Mouse (Mus musculus) small intestine, adult 2 months (tissue): ENCODE data around the gene Gm20422. TPM values are rescaled to one million over a fixed set of nuclear protein-coding genes. Genes with fewer than 3 reads are reported as not detected.

Experiments
- H3K27ac ChIP-seq: fragments of 200-500 bp; 2 replicates; pipeline ENCODE4 v1.5.1; 2012; ENCODE audit warnings: low read depth, low read length, control low read depth, inconsistent platforms; ENCODE audit not compliant: insufficient read depth
- H3K27me3 ChIP-seq: fragments of 200-500 bp; 2 replicates; pipeline ENCODE4 v1.6.1; 2012; ENCODE audit warnings: mild to moderate bottlenecking, moderate library complexity, low read length, inconsistent platforms; ENCODE audit not compliant: control insufficient read depth, insufficient read depth
- H3K36me3 ChIP-seq: fragments of 200-500 bp; 2 replicates; pipeline ENCODE4 v1.6.1; 2012; ENCODE audit warnings: mild to moderate bottlenecking, low read length, control low read depth, inconsistent platforms; ENCODE audit not compliant: control insufficient read depth, insufficient read depth
- H3K4me1 ChIP-seq: fragments of 200-500 bp; 2 replicates; pipeline ENCODE4 v1.6.1; 2012; ENCODE audit warnings: low read length, inconsistent platforms, mixed read lengths; ENCODE audit not compliant: control insufficient read depth, insufficient read depth, insufficient read length
- H3K4me3 ChIP-seq: fragments of 200-500 bp; 2 replicates; pipeline ENCODE4 v1.5.1; 2012; ENCODE audit warnings: low read depth, mild to moderate bottlenecking, control low read depth, inconsistent platforms, low read length, moderate library complexity
- CTCF ChIP-seq: fragments of 200-500 bp; IDR thresholded peaks from 2 replicates; pipeline ENCODE4 v1.5.1; 2012; ENCODE audit warnings: low read depth, mild to moderate bottlenecking, control low read depth, inconsistent platforms, low read length, moderate library complexity, mixed read lengths; ENCODE audit not compliant: insufficient replicate concordance, insufficient read length; ENCODE audit errors: extremely low read depth
- POLR2A ChIP-seq: fragments of 200-500 bp; IDR thresholded peaks from 2 replicates; pipeline ENCODE4 v1.6.1; 2012; ENCODE audit warnings: low read depth, mild to moderate bottlenecking, control low read depth, inconsistent platforms, low read length, moderate library complexity
- WGBS: fragments of 180-500 bp; shearing (Covaris S2); methylation state at CpG from one replicate; pipeline ENCODE4 v1.1.7; 2018; 5-methylcytosine and 5-hydroxymethylcytosine counted together
- polyA plus RNA-seq: library from polyadenylated mRNA; depleted of rRNA; stranded (reverse); fragments of >200 nt; gene quantifications from 2 replicates; pipeline ENCODE4 v1.2.3, GENCODE M21; 2012; rRNA removed

Gene Gm20422
- polyA plus RNA-seq, 1 experiment: not detected

- Histone ChIP-seq H3K27ac (no peak overlapping the region), H3K36me3 (peaks cover 25% of the 10 kb centered on the region), H3K4me1 (no peaks in the 10 kb centered on the region), H3K4me3 (no peak overlapping the region), H3K27me3 (no peaks in the 10 kb centered on the region)
- WGBS: 82% methylated on average over 6 of the region's 6 CpGs
- no peak for TF ChIP-seq POLR2A
- TF ChIP-seq CTCF: no peak
Measured at GRCm38 (mm10) chr8:69701810-69702209, 72.9 kb downstream of the Gm20422 start.

Other genes with a start within 250 kb of the Gm20422 start
- gene Zfp868, start 149.3 kb downstream of the Gm20422 start, polyA plus RNA-seq: 1.4 and 3.4 TPM in 2 replicates
- 0.10 and 0.18 TPM in 2 replicates for gene Zfp964, start 120.4 kb downstream of the Gm20422 start, polyA plus RNA-seq
- gene Zfp869, start 64.2 kb downstream of the Gm20422 start, polyA plus RNA-seq: 0.33 and 0.38 TPM in 2 replicates
- gene Zfp963, start 24.9 kb downstream of the Gm20422 start, polyA plus RNA-seq: 0.41 and 1.9 TPM in 2 replicates
- 64.3 and 102 TPM in 2 replicates for gene Atp13a1, start 16.3 kb upstream of the Gm20422 start, polyA plus RNA-seq
- 2.2 and 3.7 TPM in 2 replicates for gene Zfp866, start 16.3 kb upstream of the Gm20422 start, polyA plus RNA-seq
- 36.8 and 58.3 TPM in 2 replicates for gene Gmip, start 33.8 kb upstream of the Gm20422 start, polyA plus RNA-seq
- gene Lpar2, start 47.5 kb upstream of the Gm20422 start, polyA plus RNA-seq: 2.0 and 2.2 TPM in 2 replicates
- 2.1 and 9.1 TPM in 2 replicates for gene Pbx4, start 57.6 kb upstream of the Gm20422 start, polyA plus RNA-seq
- gene Cilp2, start 112.8 kb upstream of the Gm20422 start, polyA plus RNA-seq: 0.03 and 0.20 TPM in 2 replicates
- 0.98 and 1.9 TPM in 2 replicates for gene Tssk6, start 127.3 kb upstream of the Gm20422 start, polyA plus RNA-seq
- 88.6 and 149 TPM in 2 replicates for gene Ndufa13, start 127.7 kb upstream of the Gm20422 start, polyA plus RNA-seq
- gene Yjefn3, start 127.8 kb upstream of the Gm20422 start, polyA plus RNA-seq: 4.6 and 4.8 TPM in 2 replicates
- gene Gatad2a, start 221.5 kb upstream of the Gm20422 start, polyA plus RNA-seq: 46.0 and 101 TPM in 2 replicates